Mouse (Mus musculus) stomach, embryonic 15.5 days (tissue): ENCODE measurements around the gene Mapk3. TPM values are rescaled to one million over a fixed set of nuclear protein-coding genes. Genes with fewer than 3 reads are reported as not detected.

ENCODE experiments used
- ATAC-seq: fragments of 200-750 bp; cut with Nextera tagmentation; 2 replicates; pipeline ENCODE4 v1.8.0; 2017; ENCODE audit warnings: low read depth, moderate number of reproducible peaks, moderate TSS enrichment; ENCODE audit not compliant: insufficient read depth, low FRiP score
- H3K27ac ChIP-seq: fragments of 300-500 bp; sonication (generic); 2 replicates; pipeline ENCODE4 v1.5.1; 2015; ENCODE audit warnings: mild to moderate bottlenecking, inconsistent platforms
- H3K27me3 ChIP-seq: fragments of 300-500 bp; sonication (generic); replicated peaks from 2 replicates; pipeline ENCODE4 v1.6.1; 2015; ENCODE audit warnings: inconsistent platforms
- H3K36me3 ChIP-seq: fragments of 300-500 bp; sonication (generic); 2 replicates; pipeline ENCODE4 v1.6.1; 2015; ENCODE audit warnings: inconsistent platforms
- H3K4me1 ChIP-seq: fragments of 300-500 bp; sonication (generic); 2 replicates; pipeline ENCODE4 v1.6.1; 2015; ENCODE audit warnings: inconsistent platforms
- H3K4me2 ChIP-seq: fragments of 300-500 bp; sonication (generic); 2 replicates; pipeline ENCODE4 v1.6.1; 2015; ENCODE audit warnings: mild to moderate bottlenecking, inconsistent platforms
- H3K4me3 ChIP-seq: fragments of 300-500 bp; sonication (generic); replicated peaks from 2 replicates; pipeline ENCODE4 v1.5.1; 2015; ENCODE audit warnings: inconsistent platforms
- H3K9ac ChIP-seq: fragments of 300-500 bp; sonication (generic); 2 replicates; pipeline ENCODE4 v1.6.1; 2015; ENCODE audit warnings: inconsistent platforms
- H3K9me3 ChIP-seq: fragments of 300-500 bp; sonication (generic); 2 replicates; pipeline ENCODE4 v1.6.1; 2016; ENCODE audit warnings: inconsistent platforms
- WGBS: fragments of 180-500 bp; shearing (Covaris S2); methylation state at CpG from one replicate; pipeline ENCODE4 v1.1.7; 2015; 5-methylcytosine and 5-hydroxymethylcytosine counted together
- polyA plus RNA-seq: library from polyadenylated mRNA; unstranded; fragments of >200 nt; fragmentation: Nextera tagmentation; extraction: Ambion mirVana; gene quantifications from 2 replicates; pipeline ENCODE4 v1.2.1, GENCODE M21; 2015

The Mapk3 gene
- polyA plus RNA-seq, 1 experiment from 2014 or later: 99.9 TPM

DNA sequence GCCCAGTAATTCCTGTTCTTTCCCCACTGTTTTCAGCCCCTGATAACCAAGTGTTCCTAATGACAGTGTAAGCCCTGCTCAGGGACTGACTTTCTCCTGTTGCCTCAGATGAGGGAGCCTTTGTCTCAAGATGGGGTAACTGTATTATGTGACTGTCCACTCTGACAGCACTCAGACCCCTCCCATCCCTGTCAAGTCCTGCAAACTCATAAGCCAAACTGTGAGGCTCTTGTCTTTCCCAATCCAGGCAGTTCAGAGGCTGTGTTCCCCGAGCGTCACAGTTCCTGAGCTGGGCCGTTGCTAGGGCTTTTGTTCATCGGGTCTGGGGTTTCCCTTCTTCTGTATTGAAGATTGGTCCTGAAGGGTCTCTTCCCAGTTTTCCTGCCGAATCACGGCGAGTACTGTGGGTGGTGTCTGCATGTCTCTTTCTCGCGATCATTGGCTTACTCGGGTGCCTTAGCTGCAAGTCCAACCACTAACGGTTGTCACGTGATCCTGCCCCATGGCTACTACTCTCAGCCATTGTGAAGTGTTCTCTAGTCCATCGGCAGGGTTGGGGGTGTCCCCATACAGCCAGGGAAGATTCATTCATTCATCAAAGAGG is 19.2 kb upstream of the Mapk3 start:
- no peak overlapping the region for H3K27ac ChIP-seq
- WGBS: 77% methylated on average over 13 of the region's 13 CpGs
- ATAC-seq: no peak
- H3K4me1 ChIP-seq: no peaks in the 10 kb centered on the region
- H3K4me2 ChIP-seq: no peak overlapping the region
- no peaks in the 10 kb centered on the region for H3K36me3 ChIP-seq
- H3K9ac ChIP-seq: no peak overlapping the region
- no peaks in the 10 kb centered on the region for H3K9me3 ChIP-seq
- no peak overlapping the region for H3K4me3 ChIP-seq
- no peaks in the 10 kb centered on the region for H3K27me3 ChIP-seq

DNA sequence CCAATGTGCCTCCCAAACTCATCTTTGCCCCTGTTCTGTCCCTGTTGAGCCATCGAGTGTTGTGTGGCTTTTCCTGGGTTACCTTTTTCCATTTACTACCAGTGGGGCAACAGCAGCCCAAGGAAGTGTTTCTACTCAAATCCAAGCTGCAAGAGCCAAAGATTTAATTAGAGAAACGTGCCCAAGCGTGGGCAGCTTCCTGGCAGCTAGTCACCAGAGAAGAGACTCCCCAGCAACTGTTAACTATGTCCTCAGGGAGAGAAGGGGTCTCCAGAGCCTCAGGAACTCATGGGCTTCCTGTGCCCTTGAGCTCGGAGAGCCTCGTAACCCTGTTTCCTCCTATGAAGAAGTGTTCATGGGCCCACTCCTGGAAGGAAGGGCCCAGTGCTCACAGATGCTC is 18.4 kb upstream of the Mapk3 start:
- 69% methylated on average over 5 of the region's 5 CpGs for WGBS
- Histone ChIP-seq H3K27me3 (no peaks in the 10 kb centered on the region), H3K27ac (no peak overlapping the region), H3K36me3 (no peaks in the 10 kb centered on the region), H3K4me1 (no peaks in the 10 kb centered on the region), H3K4me3 (no peak overlapping the region), H3K9me3 (no peaks in the 10 kb centered on the region), H3K4me2 (no peak overlapping the region), H3K9ac (no peak overlapping the region)
- no peak for ATAC-seq

DNA sequence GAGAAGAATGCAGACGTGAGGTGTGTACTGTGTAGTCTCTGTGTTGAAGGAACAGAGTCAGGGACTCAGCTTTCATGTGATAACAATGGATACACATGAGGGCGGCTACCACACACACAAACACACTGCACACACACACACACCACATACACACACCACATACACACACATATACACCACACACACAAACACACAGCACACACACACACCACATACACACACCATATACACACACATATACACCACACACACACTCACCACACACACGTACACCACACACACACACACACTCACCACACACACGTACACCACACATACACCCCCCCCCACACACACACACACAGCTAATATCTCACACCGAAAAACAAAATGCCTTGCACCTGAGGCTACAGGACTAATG is 17.9 kb upstream of the Mapk3 start:
- H3K4me2 ChIP-seq: no peak overlapping the region
- no peak for ATAC-seq
- no peak overlapping the region for H3K9ac ChIP-seq
- no peak overlapping the region for H3K4me3 ChIP-seq
- H3K36me3 ChIP-seq: no peaks in the 10 kb centered on the region
- no peaks in the 10 kb centered on the region for H3K9me3 ChIP-seq
- no peak overlapping the region for H3K27ac ChIP-seq
- no peaks in the 10 kb centered on the region for H3K4me1 ChIP-seq
- WGBS: 82% methylated on average over 5 of the region's 5 CpGs
- no peaks in the 10 kb centered on the region for H3K27me3 ChIP-seq

DNA sequence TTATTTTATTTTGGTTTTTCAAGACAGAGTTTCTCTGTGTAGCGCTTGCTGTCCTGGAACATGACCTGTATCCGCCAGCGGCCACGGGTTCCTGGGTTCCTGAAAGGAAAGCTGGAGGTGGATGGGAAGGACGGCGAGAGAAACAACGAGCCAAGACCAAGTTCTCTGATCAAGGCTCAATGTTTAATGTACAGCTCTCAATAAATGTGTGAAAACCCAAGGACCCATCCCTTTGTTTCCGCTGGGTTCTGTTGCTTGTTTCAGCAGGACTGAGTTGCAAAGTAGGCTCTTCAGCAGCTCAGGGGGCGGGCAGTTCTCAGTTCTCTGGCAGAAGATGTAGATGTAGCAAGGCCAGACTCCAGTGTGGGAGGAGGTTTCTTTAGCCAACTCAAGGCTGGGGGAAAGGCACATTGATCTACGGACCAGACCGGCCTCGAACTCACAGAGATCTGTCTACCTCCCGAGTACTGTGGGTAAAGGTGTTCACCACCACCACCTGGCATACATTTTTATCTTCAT is 17.4 kb upstream of the Mapk3 start:
- ATAC-seq: no peak

DNA sequence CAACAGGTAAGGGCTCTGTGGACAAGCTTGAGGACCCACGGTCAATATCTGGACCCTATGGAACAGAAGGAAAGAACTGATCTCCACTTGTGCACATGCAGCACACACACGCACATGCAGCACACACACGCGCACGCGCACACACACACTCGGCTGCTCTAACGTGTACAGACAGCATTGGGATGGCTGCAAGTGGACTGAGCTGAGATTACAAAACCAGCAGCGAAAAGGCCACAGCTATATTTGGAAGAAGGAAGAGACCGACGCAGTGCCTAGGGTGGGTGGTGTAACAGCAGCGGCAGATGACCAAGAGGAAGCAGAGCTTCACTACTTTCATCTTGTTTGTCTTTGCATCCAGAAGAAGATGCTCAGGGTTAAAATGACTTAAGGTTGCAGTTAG is 13.3 kb upstream of the Mapk3 start:
- Histone ChIP-seq H3K9me3 (no peaks in the 10 kb centered on the region), H3K4me3 (no peak overlapping the region), H3K27me3 (no peaks in the 10 kb centered on the region), H3K4me2 (no peak overlapping the region), H3K27ac (peak overlapping the region; percentile 49), H3K4me1 (0 out of 2 replicates have a peak, but pooled peaks cover 4% of the 10 kb centered on the region), H3K36me3 (no peaks in the 10 kb centered on the region), H3K9ac (no peak overlapping the region)
- ATAC-seq: no peak
- 83% methylated on average over 12 of the region's 12 CpGs for WGBS

More for the DNA sequence above, 17.4 kb upstream of the Mapk3 start:
- Histone ChIP-seq H3K4me2 (no peak overlapping the region), H3K27me3 (no peaks in the 10 kb centered on the region), H3K4me1 (no peaks in the 10 kb centered on the region), H3K27ac (no peak overlapping the region), H3K4me3 (no peak overlapping the region), H3K9ac (no peak overlapping the region), H3K9me3 (no peaks in the 10 kb centered on the region), H3K36me3 (no peaks in the 10 kb centered on the region)
- 91% methylated on average over 13 of the region's 13 CpGs for WGBS

DNA sequence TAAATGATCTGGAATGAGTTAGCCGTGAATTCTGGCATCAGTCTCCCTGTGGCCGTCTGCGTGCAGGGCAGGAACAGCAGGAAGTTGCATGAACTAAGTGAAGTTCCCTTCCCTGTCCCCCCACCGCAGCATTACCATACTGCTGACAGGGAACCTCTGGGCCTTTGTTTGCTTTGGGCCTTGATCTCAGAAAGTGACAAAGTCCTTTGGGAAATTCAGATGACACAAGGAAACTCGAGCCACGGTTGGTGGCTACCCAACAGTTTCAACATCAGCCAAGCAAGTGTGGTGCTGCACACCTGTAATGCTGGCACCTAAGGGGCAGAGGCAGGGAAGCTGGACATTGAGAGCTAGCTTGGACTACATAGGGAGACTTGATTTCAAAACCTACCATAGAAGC is 12.6 kb upstream of the Mapk3 start:
- 0 out of 2 replicates have a peak, but pooled peaks have one; percentile 39 for ATAC-seq
- Histone ChIP-seq H3K27me3 (no peaks in the 10 kb centered on the region), H3K4me2 (no peak overlapping the region), H3K9ac (no peak overlapping the region), H3K9me3 (no peaks in the 10 kb centered on the region), H3K4me3 (no peak overlapping the region), H3K27ac (peak overlapping the region; percentile 67), H3K4me1 (0 out of 2 replicates have a peak, but pooled peaks cover 4% of the 10 kb centered on the region), H3K36me3 (no peaks in the 10 kb centered on the region)
- 27% methylated on average over 6 of the region's 6 CpGs for WGBS

DNA sequence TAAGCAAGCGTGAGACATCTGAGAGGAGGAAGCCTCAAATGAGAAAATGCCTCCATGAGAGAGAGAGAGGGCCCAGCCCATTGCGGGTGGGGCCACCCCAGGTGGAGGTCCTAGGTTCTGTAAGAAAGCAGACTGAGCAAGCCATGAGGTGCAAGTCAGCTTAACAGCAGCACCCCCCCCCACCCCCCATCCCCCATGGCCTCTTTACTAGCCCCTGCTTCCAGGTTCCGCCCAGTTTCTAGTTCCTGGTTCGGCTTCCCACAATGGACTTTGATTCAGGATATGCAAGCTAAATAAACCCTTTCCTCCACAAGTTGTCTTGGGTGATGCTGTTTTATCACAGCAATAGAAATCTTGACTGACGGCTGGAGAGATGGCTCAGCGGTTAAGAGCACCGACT is 10.6 kb upstream of the Mapk3 start:
- no peaks in the 10 kb centered on the region for H3K9me3 ChIP-seq
- ATAC-seq: no peak
- 0 out of 2 replicates have a peak, but pooled peaks cover 4% of the 10 kb centered on the region for H3K4me1 ChIP-seq
- no peak overlapping the region for H3K9ac ChIP-seq
- WGBS: 66% methylated on average over 7 of the region's 7 CpGs
- no peaks in the 10 kb centered on the region for H3K36me3 ChIP-seq
- no peaks in the 10 kb centered on the region for H3K27me3 ChIP-seq
- H3K4me3 ChIP-seq: no peak overlapping the region
- peak overlapping the region; percentile 26; the same call in 1 of the 2 replicates for H3K27ac ChIP-seq
- no peak overlapping the region for H3K4me2 ChIP-seq

DNA sequence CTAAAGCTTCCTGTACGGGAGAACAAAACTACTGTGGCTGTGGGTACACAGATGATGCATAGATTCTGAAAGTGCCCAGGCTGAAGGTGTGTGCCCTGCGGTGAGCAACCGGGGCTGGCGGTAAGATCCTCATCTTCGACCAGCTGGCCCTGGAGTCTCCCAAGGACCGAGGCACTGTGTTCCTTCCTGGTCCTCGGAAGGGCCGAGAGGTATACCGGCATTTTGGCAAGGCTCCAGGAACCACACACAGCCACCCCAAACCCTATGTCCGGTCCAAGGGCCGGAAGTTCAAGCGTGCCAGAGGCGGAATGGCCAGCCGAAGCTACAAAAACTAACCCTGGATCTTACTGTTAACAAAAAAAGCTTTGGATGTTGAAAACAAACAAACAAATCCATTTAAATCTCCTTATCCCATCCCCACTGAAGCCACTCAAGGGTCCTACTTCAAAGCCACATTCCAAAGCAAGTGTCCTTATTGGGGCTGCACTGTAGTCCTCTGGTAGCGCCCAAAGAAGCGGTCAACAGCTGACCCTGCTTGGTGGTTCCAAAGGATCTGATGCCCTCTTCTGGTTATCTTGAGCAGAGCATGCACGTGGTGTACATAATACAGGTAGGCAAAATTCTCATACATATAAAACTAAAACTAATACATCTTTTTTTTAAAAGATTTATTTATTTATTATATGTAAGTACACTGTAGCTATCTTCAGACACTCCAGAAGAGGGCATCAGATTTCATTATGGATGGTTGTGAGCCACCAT is 9.6 kb upstream of the Mapk3 start:
- H3K4me1 ChIP-seq: 0 out of 2 replicates have a peak, but pooled peaks cover 4% of the 10 kb centered on the region
- 91% methylated on average over 17 of the region's 17 CpGs for WGBS
- H3K36me3 ChIP-seq: no peaks in the 10 kb centered on the region
- H3K4me2 ChIP-seq: no peak overlapping the region
- H3K27me3 ChIP-seq: no peaks in the 10 kb centered on the region
- H3K9ac ChIP-seq: no peak overlapping the region
- no peak for ATAC-seq
- H3K4me3 ChIP-seq: no peak overlapping the region
- H3K9me3 ChIP-seq: no peaks in the 10 kb centered on the region
- no peak overlapping the region for H3K27ac ChIP-seq

DNA sequence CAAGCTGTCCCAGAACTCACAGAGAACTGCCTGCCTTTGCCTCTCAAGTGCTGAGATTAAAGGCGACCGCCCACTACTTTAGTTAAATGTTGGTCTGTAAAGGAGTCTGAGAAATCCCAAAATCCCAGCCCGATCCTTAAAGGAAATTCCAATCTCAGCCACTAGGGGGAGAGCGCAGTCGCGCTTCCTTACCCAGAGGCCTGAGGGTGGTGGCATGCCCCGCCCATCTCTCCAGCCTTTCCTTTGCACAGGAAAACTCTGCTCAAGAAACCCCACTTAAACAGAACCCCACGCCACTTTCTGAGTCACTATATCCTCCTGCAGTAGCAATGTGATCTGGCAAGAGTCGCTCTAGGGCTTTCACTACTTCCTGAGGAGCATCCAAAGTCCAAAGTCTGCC is 4.5 kb upstream of the Mapk3 start:
- peaks cover 6% of the 10 kb centered on the region; the same call in 1 of the 2 replicates for H3K4me1 ChIP-seq
- no peaks in the 10 kb centered on the region for H3K27me3 ChIP-seq
- H3K9ac ChIP-seq: no peak overlapping the region
- no peaks in the 10 kb centered on the region for H3K36me3 ChIP-seq
- no peak overlapping the region for H3K27ac ChIP-seq
- H3K4me2 ChIP-seq: peak overlapping the region; percentile 23; the same call in 1 of the 2 replicates
- peak; percentile 53 for ATAC-seq
- H3K9me3 ChIP-seq: no peaks in the 10 kb centered on the region
- no peak overlapping the region for H3K4me3 ChIP-seq
- 1% methylated on average over 9 of the region's 9 CpGs for WGBS

DNA sequence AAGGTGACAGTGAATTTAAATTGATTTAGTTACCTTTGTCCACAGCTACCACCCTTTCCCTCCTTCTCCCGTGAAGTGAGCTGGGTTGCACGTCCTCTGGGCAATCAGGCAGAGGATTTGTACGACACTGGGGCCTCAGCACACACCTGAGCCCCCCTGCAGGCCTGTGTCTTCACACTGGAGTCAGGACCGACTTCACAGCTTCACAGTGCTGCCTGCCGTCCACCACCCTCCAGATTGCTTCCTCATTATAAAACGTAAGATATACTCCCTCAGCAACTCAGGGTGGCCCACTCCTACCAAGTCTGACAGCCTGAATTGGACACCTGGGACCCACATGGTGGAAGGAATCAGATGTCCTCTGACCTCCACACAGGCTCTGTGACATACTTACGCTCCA is 862 bp upstream of the Mapk3 start:
- Histone ChIP-seq H3K4me2 (no peak overlapping the region), H3K4me3 (no peak overlapping the region), H3K9me3 (no peaks in the 10 kb centered on the region), H3K4me1 (peaks cover 35% of the 10 kb centered on the region), H3K9ac (no peak overlapping the region), H3K27me3 (no peaks in the 10 kb centered on the region), H3K36me3 (peaks cover 13% of the 10 kb centered on the region), H3K27ac (no peak overlapping the region)
- 79% methylated on average over 7 of the region's 7 CpGs for WGBS
- no peak for ATAC-seq

DNA sequence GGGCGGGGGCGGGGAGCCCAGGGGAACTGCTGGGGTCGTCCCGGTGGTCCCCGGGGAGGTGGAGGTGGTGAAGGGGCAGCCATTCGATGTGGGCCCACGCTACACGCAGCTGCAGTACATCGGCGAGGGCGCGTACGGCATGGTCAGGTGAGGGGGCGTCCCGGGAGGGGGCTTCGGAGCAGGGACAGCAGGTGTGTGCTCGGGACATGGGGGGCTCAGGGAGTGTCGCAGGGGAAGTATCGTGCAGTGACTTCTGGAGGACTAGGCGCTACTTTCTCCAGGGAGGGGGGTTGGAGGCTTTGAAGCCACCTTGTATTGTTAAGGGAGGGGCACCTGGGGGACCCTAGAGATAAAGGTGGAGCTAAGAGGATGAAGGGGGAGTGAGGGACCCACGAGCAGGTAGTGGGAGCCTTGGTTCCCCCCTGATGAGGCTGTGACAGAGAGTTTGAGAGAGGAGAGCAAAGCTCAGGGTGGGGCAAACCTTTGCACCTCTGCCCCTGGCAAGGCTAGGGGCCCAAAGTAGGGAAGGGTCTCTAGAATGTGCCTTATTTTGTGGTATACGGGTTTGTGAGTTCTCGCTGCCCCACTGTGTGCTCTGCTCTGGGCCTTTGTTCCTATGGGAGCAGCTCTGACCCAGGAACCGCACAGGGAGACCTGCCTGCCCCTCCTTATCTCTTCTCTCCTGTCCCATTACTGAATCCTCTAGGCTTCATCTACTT is 430 bp downstream of the Mapk3 start:
- H3K4me2 ChIP-seq: peak overlapping the region; percentile 88
- H3K27ac ChIP-seq: peak overlapping the region; percentile 97
- H3K36me3 ChIP-seq: peaks cover 26% of the 10 kb centered on the region
- peak overlapping the region; percentile 85 for H3K4me3 ChIP-seq
- peak overlapping the region; percentile 68 for H3K9ac ChIP-seq
- no peaks in the 10 kb centered on the region for H3K9me3 ChIP-seq
- no peaks in the 10 kb centered on the region for H3K27me3 ChIP-seq
- peaks cover 39% of the 10 kb centered on the region for H3K4me1 ChIP-seq
- under 1% methylated on average over 23 of the region's 24 CpGs for WGBS
- 0 out of 2 replicates have a peak, but pooled peaks have one; percentile 11 for ATAC-seq
